Mouse (Mus musculus) intestine, postnatal 0 days (tissue): ENCODE data around the gene Smurf1. TPM values are rescaled to one million over a fixed set of nuclear protein-coding genes. Genes with fewer than 3 reads are reported as not detected.

Experiments used
- ATAC-seq: fragments of 200-750 bp; cut with Nextera tagmentation; 2 replicates; pipeline ENCODE4 v1.8.0; 2017; ENCODE audit warnings: mild to moderate bottlenecking, moderate TSS enrichment, moderate library complexity
- H3K27ac ChIP-seq: fragments of 300-500 bp; sonication (generic); 2 replicates; pipeline ENCODE4 v1.5.1; 2014; ENCODE audit warnings: mild to moderate bottlenecking, low read depth, low read length, moderate library complexity
- H3K27me3 ChIP-seq: fragments of 300-500 bp; sonication (generic); replicated peaks from 2 replicates; pipeline ENCODE4 v1.6.1; 2014; ENCODE audit warnings: low read length, mixed read lengths; ENCODE audit not compliant: control insufficient read depth, insufficient read depth
- H3K36me3 ChIP-seq: fragments of 300-500 bp; sonication (generic); 2 replicates; pipeline ENCODE4 v1.6.1; 2014; ENCODE audit warnings: mild to moderate bottlenecking, moderate library complexity; ENCODE audit not compliant: control insufficient read depth, insufficient read depth
- H3K4me1 ChIP-seq: fragments of 300-500 bp; sonication (generic); replicated peaks from 2 replicates; pipeline ENCODE4 v1.6.1; 2014; ENCODE audit warnings: antibody characterized with exemption, low read length, mixed read lengths; ENCODE audit not compliant: control insufficient read depth, insufficient read depth
- H3K4me2 ChIP-seq: fragments of 300-500 bp; sonication (generic); replicated peaks from 2 replicates; pipeline ENCODE4 v1.6.1; 2014; ENCODE audit warnings: low read depth, mild to moderate bottlenecking, moderate library complexity
- H3K4me3 ChIP-seq: fragments of 300-500 bp; sonication (generic); 2 replicates; pipeline ENCODE4 v1.5.1; 2014; ENCODE audit warnings: low read depth, low read length
- H3K9ac ChIP-seq: fragments of 300-500 bp; sonication (generic); 2 replicates; pipeline ENCODE4 v1.6.1; 2014; ENCODE audit warnings: mild to moderate bottlenecking, low read depth, low read length
- H3K9me3 ChIP-seq: fragments of 300-500 bp; sonication (generic); 2 replicates; pipeline ENCODE4 v1.6.1; 2016; ENCODE audit warnings: mixed run types; ENCODE audit not compliant: control insufficient read depth
- CTCF ChIP-seq: sonication (generic); IDR thresholded peaks from 2 replicates; pipeline ENCODE4 v1.5.1; 2016; ENCODE audit warnings: low read depth, mild to moderate bottlenecking, control low read depth, antibody characterized with exemption, moderate library complexity
- WGBS: fragments of 180-500 bp; shearing (Covaris S2); extraction: QIAGEN DNeasy Blood & Tissue Kit; methylation state at CpG from one replicate; pipeline ENCODE4 v1.1.7; 2014; 5-methylcytosine and 5-hydroxymethylcytosine counted together
- polyA plus RNA-seq: library from polyadenylated mRNA; unstranded; fragments of >200 nt; fragmentation: Nextera tagmentation; extraction: Ambion mirVana; gene quantifications from 2 replicates; pipeline ENCODE4 v1.2.1, GENCODE M21; 2015

Gene Smurf1
- polyA plus RNA-seq, 1 experiment from 2014 or later = 7.4 TPM

- Histone ChIP-seq H3K27me3 (no peaks in the 10 kb centered on the region), H3K36me3 (peaks cover 55% of the 10 kb centered on the region), H3K4me2 (no peak overlapping the region), H3K4me1 (no peaks in the 10 kb centered on the region), H3K9me3 (no peaks in the 10 kb centered on the region), H3K9ac (no peak overlapping the region), H3K27ac (no peak overlapping the region), H3K4me3 (no peak overlapping the region)
- no peak for TF ChIP-seq CTCF
- no peak for ATAC-seq
- 80% methylated on average over 7 of the region's 7 CpGs for WGBS
Observed at GRCm38 (mm10) chr5:144897881-144898280, 67.8 kb downstream of the Smurf1 start.

- H3K4me3 ChIP-seq = no peak overlapping the region
- no peaks in the 10 kb centered on the region for H3K4me1 ChIP-seq
- peaks cover 85% of the 10 kb centered on the region for H3K36me3 ChIP-seq
- no peak for TF ChIP-seq CTCF
- no peak overlapping the region for H3K27ac ChIP-seq
- 78% methylated on average over 11 of the region's 11 CpGs for WGBS
- no peak for ATAC-seq
- no peaks in the 10 kb centered on the region for H3K27me3 ChIP-seq
- H3K9ac ChIP-seq = no peak overlapping the region
- no peaks in the 10 kb centered on the region for H3K9me3 ChIP-seq
- H3K4me2 ChIP-seq = no peak overlapping the region
Observed at GRCm38 (mm10) chr5:144891276-144891675, 74.4 kb downstream of the Smurf1 start.

- no peak for ATAC-seq
- Histone ChIP-seq H3K4me1 (no peaks in the 10 kb centered on the region), H3K36me3 (peaks cover 86% of the 10 kb centered on the region), H3K4me3 (no peak overlapping the region), H3K9ac (no peak overlapping the region), H3K9me3 (no peaks in the 10 kb centered on the region), H3K27me3 (no peaks in the 10 kb centered on the region), H3K27ac (no peak overlapping the region), H3K4me2 (no peak overlapping the region)
- TF ChIP-seq CTCF = peak; percentile 19; the same call in 1 of the 2 replicates
- 81% methylated on average over 9 of the region's 9 CpGs for WGBS
Observed at GRCm38 (mm10) chr5:144885968-144886650, 79.5 kb downstream of the Smurf1 start.

GRCm38 (mm10) chr5:144884629-144885217 is 80.9 kb downstream of the Smurf1 start:
- no peaks in the 10 kb centered on the region for H3K9me3 ChIP-seq
- H3K36me3 ChIP-seq = peaks cover 87% of the 10 kb centered on the region
- H3K9ac ChIP-seq = no peak overlapping the region
- no peak overlapping the region for H3K27ac ChIP-seq
- no peaks in the 10 kb centered on the region for H3K27me3 ChIP-seq
- no peak for ATAC-seq
- WGBS = 74% methylated on average over 13 of the region's 13 CpGs
- no peak overlapping the region for H3K4me2 ChIP-seq
- peak; percentile 76 for TF ChIP-seq CTCF
- no peaks in the 10 kb centered on the region for H3K4me1 ChIP-seq
- H3K4me3 ChIP-seq = no peak overlapping the region

GRCm38 (mm10) chr5:144881670-144882399 is 83.8 kb downstream of the Smurf1 start:
- Histone ChIP-seq H3K4me3 (no peak overlapping the region), H3K27ac (no peak overlapping the region), H3K4me2 (no peak overlapping the region), H3K36me3 (peaks cover 86% of the 10 kb centered on the region), H3K9ac (no peak overlapping the region), H3K9me3 (no peaks in the 10 kb centered on the region), H3K27me3 (no peaks in the 10 kb centered on the region), H3K4me1 (no peaks in the 10 kb centered on the region)
- 86% methylated on average over 14 of the region's 14 CpGs for WGBS
- no peak for ATAC-seq
- no peak for TF ChIP-seq CTCF

- no peak for TF ChIP-seq CTCF
- Histone ChIP-seq H3K9ac (no peak overlapping the region), H3K4me3 (no peak overlapping the region), H3K27ac (no peak overlapping the region), H3K9me3 (no peaks in the 10 kb centered on the region), H3K36me3 (peaks cover 41% of the 10 kb centered on the region), H3K4me2 (no peak overlapping the region), H3K27me3 (no peaks in the 10 kb centered on the region), H3K4me1 (no peaks in the 10 kb centered on the region)
- 93% methylated on average over 15 of the region's 15 CpGs for WGBS
- ATAC-seq = no peak
Observed at GRCm38 (mm10) chr5:144877021-144877420, 88.6 kb downstream of the Smurf1 start.
